In the genomic region with DNA sequence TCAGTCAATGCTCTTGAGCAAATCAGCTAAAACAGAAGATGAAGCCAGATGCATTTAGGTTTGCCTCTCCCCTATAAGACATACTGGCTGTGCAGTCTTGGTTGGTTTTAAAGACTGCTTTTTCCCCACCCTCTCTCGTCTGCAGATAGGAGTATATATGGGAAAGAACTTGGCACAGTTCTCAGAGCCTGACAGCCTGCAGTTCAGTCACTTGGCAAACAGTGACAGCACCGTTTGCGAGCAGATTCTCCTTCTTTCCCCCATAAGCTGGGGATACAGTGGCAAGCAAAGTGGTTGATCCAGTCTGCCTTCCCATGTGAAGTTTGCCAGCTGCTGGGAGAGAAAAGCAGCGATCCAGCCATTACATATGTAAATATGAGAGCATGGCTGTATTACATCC, we compare ENCODE assay signal across 17 mouse cellular contexts. TPM values are rescaled to one million over a fixed set of nuclear protein-coding genes. Genes with fewer than 3 reads are reported as not detected.
DNase-seq lines count a peak whose midpoint lies in the region; ATAC-seq lines count a peak whose summit lies in the region.
"Had no signal": no experiment of that assay in that cellular context is flagged by ENCODE, and none has a peak within 500 bp of the region (broad histone marks: within the 10 kb centered on the region; RNA-seq: fewer than 3 reads in every experiment).

No protein-coding gene starts in this region.

- no peak overlapping the region for H3K9ac ChIP-seq in hindbrain, embryonic 16.5 days (ENCODE audit: low read depth, low read length)
- H3K9ac ChIP-seq in hindbrain, embryonic 14.5 days, result no peak overlapping the region
- H3K9ac ChIP-seq: limb, embryonic 12.5 days had no signal

- 58% methylated on average over 4 of the region's 4 CpGs for WGBS in hindbrain, embryonic 16.5 days
- 79% methylated on average over 4 of the region's 4 CpGs for WGBS in hindbrain, embryonic 14.5 days

- 0 out of 2 replicates have a peak, but pooled peaks cover 2% of the 10 kb centered on the region for H3K36me3 ChIP-seq in hindbrain, embryonic 16.5 days (ENCODE audit: control insufficient read depth, insufficient read depth, low read length)
- H3K36me3 ChIP-seq in hindbrain, embryonic 14.5 days (replicated peaks; ENCODE audit: control insufficient read depth, insufficient read depth), result peaks cover 5% of the 10 kb centered on the region; the same call in 1 of the 2 replicates
- H3K36me3 ChIP-seq: embryonic facial prominence, embryonic 10.5 days; limb, embryonic 12.5 days had no signal

- no peaks in the 10 kb centered on the region for H3K9me3 ChIP-seq in hindbrain, embryonic 16.5 days (ENCODE audit: control insufficient read depth, low read length)
- H3K9me3 ChIP-seq in hindbrain, embryonic 14.5 days (ENCODE audit: control insufficient read depth, low read length), result no peaks in the 10 kb centered on the region
- H3K9me3 ChIP-seq: embryonic facial prominence, embryonic 10.5 days; limb, embryonic 12.5 days had no signal

- no peak overlapping the region for H3K4me2 ChIP-seq in hindbrain, embryonic 16.5 days (ENCODE audit: low read length)
- no peak overlapping the region for H3K4me2 ChIP-seq in hindbrain, embryonic 14.5 days (replicated peaks)
- H3K4me2 ChIP-seq: limb, embryonic 12.5 days had no signal

- ATAC-seq in hindbrain, embryonic 16.5 days, result 0 out of 2 replicates have a peak, but pooled peaks have one; percentile 34
- ATAC-seq in hindbrain, embryonic 14.5 days (ENCODE audit: low FRiP score), result no peak
- ATAC-seq: activated CD4-positive, CD25-positive, alpha-beta regulatory T cell, adult 4 months; intestine, postnatal 0 days had no signal

- no peak for DNase-seq in hindbrain, embryonic 14.5 days (ENCODE audit: low spot score)
- peak; percentile 8 for DNase-seq in right cerebral cortex, postnatal 4 days
- DNase-seq in right cerebral cortex, adult 18-20 months, result no peak
- DNase-seq in cerebellum, postnatal 36 days, result peak; percentile 22 to 42
- no peak for DNase-seq in thymus, postnatal 14 days
- no peak for DNase-seq in adrenal gland, adult 8-10 months
- no peak for DNase-seq in embryo, embryonic 9.5 days (ENCODE audit: extremely low spot score)
- DNase-seq: heart, adult 18-20 months; heart, postnatal 14 days; kidney, postnatal 14 days; lung, adult 18-20 months; thymus, postnatal 36 days had no signal

- H3K27ac ChIP-seq in hindbrain, embryonic 16.5 days (ENCODE audit: low read depth, low read length), result no peak overlapping the region
- H3K27ac ChIP-seq in hindbrain, embryonic 14.5 days, result no peak overlapping the region
- H3K27ac ChIP-seq: embryonic facial prominence, embryonic 10.5 days; limb, embryonic 12.5 days had no signal

- H3K4me1 ChIP-seq in hindbrain, embryonic 16.5 days (ENCODE audit: control insufficient read depth, insufficient read depth, low read depth, low read length), result peaks cover 3% of the 10 kb centered on the region
- H3K4me1 ChIP-seq in hindbrain, embryonic 14.5 days (replicated peaks; ENCODE audit: control insufficient read depth, insufficient read depth, low read length), result peaks cover 9% of the 10 kb centered on the region; the same call in 1 of the 2 replicates
- H3K4me1 ChIP-seq: embryonic facial prominence, embryonic 10.5 days; limb, embryonic 12.5 days had no signal

- no peak overlapping the region for H3K4me3 ChIP-seq in hindbrain, embryonic 16.5 days (ENCODE audit: low read length)
- H3K4me3 ChIP-seq in hindbrain, embryonic 14.5 days (replicated peaks; ENCODE audit: low read length), result no peak overlapping the region
- H3K4me3 ChIP-seq: embryonic facial prominence, embryonic 10.5 days; limb, embryonic 12.5 days had no signal

- no peaks in the 10 kb centered on the region for H3K27me3 ChIP-seq in hindbrain, embryonic 16.5 days (replicated peaks; ENCODE audit: control insufficient read depth, insufficient read depth, low read length)
- H3K27me3 ChIP-seq in hindbrain, embryonic 14.5 days (ENCODE audit: control insufficient read depth, insufficient read depth, low read length), result no peaks in the 10 kb centered on the region
- H3K27me3 ChIP-seq: limb, embryonic 12.5 days had no signal

RNA-seq across cellular contexts. Expression of a gene that starts 12.3 kb away (rescaled TPM):
- 72.7 and 84.0 TPM in 2 replicates for polyA plus RNA-seq in hindbrain, embryonic 16.5 days (2015; fragmentation: Nextera tagmentation; extraction: Ambion mirVana)
- 101 and 118 TPM in 2 replicates for polyA plus RNA-seq in hindbrain, embryonic 14.5 days (2014; fragmentation: Nextera tagmentation; extraction: Ambion mirVana)
- 10 to 100 TPM; 12.0 to 44.3 (median 23.7) TPM for total RNA-seq in adrenal gland, adult 8-10 months (2022)
- polyA plus RNA-seq: activated CD4-positive, CD25-positive, alpha-beta regulatory T cell, adult 4 months had no signal

Comparison
In these comparisons a context has a peak if more than half of its experiments do, and no peak if none do; other contexts are left out.
1. DNase-seq: peak in right cerebral cortex, postnatal 4 days (single experiment) and cerebellum, postnatal 36 days (2 of 2); none in hindbrain, embryonic 14.5 days (single experiment), right cerebral cortex, adult 18-20 months (single experiment), thymus, postnatal 14 days (single experiment), adrenal gland, adult 8-10 months (single experiment) and embryo, embryonic 9.5 days (single experiment).